Mouse (Mus musculus): ENCODE measurements around the gene Timp2. TPM values are rescaled to one million over a fixed set of nuclear protein-coding genes. Genes with fewer than 3 reads are reported as not detected.
A peak's percentile ranks its signal among the peaks of the same experiment; 100 is the strongest.

Gene Timp2
- polyA plus RNA-seq (2015; fragmentation: Nextera tagmentation; extraction: Ambion mirVana) = 69.8 and 74.1 TPM in 2 replicates

DNA sequence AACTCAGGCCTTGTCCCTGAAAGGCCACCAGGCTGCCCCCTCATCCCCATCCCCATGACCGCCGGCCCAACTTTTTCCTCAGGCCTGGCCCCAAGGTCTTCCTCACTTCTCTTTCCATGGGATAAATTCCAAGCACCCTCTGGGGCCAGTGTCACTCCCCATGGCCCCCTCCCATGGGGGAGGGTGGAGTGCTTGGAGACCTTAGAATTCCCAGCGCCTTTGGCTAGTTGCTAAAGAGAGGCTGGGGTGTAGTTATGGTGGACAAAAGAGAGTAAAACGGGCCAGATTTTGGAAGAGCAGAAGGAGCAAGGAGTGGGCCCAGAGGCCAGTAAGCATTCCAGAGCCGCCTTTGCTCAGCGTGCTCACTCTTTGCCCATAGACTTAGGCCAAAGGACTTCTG, at the start of gene Timp2:
TSS of gene Timp2 (minus strand) at position 101 of the 400 bp plus-strand sequence.
- H3K4me2 ChIP-seq (ENCODE audit: low read depth, low read length) = peak within 1 kb of the TSS; percentile 79
- 0 out of 2 replicates have a peak, but pooled peaks have one; percentile 4 for ATAC-seq (ENCODE audit: low read depth)
- 36% methylated on average over 6 of the region's 6 CpGs for WGBS

DNA sequence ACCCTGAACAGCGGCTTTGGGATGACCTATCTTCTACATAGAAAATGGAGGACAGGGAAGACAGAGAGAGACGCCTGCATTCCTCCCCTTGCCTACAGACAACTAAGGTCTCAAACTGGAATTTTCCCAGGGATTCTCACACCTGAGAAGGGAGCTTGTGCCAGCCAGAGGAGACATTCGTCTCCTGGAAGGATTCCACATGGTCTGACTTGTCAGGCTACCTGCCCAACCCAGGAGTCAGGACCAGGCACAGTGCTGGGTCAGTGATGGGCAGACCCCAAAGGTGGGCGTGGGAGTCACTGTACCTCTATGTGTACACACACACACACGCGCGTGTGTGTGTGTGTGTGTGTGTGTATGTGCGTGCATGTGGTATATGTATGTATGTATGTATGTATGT, 49.8 kb upstream of the Timp2 start:
- WGBS = 92% methylated on average over 8 of the region's 8 CpGs

More for the DNA sequence above, at the start of gene Timp2:
- no peaks in the 10 kb centered on the region for H3K9me3 ChIP-seq (ENCODE audit: control insufficient read depth, low read length)
- no peaks in the 10 kb centered on the region for H3K36me3 ChIP-seq (ENCODE audit: control insufficient read depth, insufficient read depth, low read length)
- peak within 1 kb of the TSS; percentile 85 for H3K27ac ChIP-seq (ENCODE audit: low read length)
- H3K27me3 ChIP-seq (ENCODE audit: control insufficient read depth, insufficient read depth, low read depth, low read length) = no peaks in the 10 kb centered on the region
- H3K4me3 ChIP-seq (ENCODE audit: low read length) = peak within 1 kb of the TSS; percentile 78
- H3K9ac ChIP-seq (ENCODE audit: low read length) = peak within 1 kb of the TSS; percentile 92
- H3K4me1 ChIP-seq (replicated peaks; ENCODE audit: control insufficient read depth, insufficient read depth, low read length) = peaks cover 24% of the 10 kb centered on the region

DNA sequence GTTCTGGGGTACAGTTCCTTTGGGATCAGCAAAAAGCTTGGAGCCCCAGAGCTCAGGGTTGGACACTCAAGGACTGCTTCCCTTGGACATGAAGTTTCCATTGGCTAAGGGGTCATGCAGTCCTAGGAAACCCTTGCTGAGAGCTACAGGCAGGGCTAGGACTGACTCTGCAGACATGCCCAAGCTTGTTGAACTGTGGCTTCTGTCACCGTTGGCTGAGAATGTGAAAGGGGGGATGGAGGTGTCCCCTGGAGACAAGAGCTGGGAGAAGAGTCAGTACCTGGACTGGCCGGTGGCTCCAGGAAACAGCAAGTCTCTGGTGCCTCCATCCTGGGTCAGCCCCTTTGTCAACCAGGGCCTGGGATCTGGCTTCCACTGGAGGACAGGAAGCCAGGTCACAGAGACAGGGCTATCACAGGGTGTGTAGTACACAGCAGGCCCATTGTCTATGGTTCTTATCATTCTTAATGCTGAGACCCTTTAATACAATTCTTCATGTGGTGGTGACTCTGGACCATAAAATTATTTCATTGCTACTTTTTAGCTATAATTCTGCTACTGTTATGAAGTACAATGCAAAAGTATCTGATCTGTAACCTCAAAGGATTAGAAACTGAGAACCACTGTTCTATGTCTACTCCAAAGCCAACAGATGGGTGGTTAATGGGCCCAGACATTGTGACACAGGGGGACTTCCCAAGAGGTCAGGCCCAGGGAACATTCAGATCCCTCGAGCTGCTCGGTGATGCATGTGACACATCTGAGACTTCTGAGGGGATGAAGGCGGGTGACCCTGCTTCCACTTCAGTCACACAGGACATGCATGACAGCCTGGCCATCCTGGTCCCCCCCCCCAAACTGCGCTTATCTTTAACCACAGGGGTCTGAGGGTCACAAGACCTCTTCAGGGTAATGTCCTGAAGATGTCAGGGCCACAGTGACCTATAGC, 48.7 kb upstream of the Timp2 start:
- no peak overlapping the region for H3K4me2 ChIP-seq (ENCODE audit: low read depth, low read length)
- peaks cover 12% of the 10 kb centered on the region for H3K4me1 ChIP-seq (replicated peaks; ENCODE audit: control insufficient read depth, insufficient read depth, low read length)
- WGBS = 71% methylated on average over 6 of the region's 6 CpGs
- H3K9me3 ChIP-seq (ENCODE audit: control insufficient read depth, low read length) = no peaks in the 10 kb centered on the region
- ATAC-seq (ENCODE audit: low read depth) = no peak
- no peak overlapping the region for H3K27ac ChIP-seq (ENCODE audit: low read length)
- no peaks in the 10 kb centered on the region for H3K27me3 ChIP-seq (ENCODE audit: control insufficient read depth, insufficient read depth, low read depth, low read length)
- no peak overlapping the region for H3K4me3 ChIP-seq (ENCODE audit: low read length)
- H3K9ac ChIP-seq (ENCODE audit: low read length) = no peak overlapping the region
- H3K36me3 ChIP-seq (ENCODE audit: control insufficient read depth, insufficient read depth, low read length) = peaks cover 3% of the 10 kb centered on the region; the same call in 1 of the 2 replicates

More for the DNA sequence above, 49.8 kb upstream of the Timp2 start:
- Histone ChIP-seq H3K36me3 (ENCODE audit: control insufficient read depth, insufficient read depth, low read length) (peaks cover 3% of the 10 kb centered on the region; the same call in 1 of the 2 replicates), H3K4me2 (ENCODE audit: low read depth, low read length) (no peak overlapping the region), H3K27ac (ENCODE audit: low read length) (no peak overlapping the region), H3K9ac (ENCODE audit: low read length) (no peak overlapping the region), H3K4me3 (ENCODE audit: low read length) (no peak overlapping the region), H3K4me1 (replicated peaks; ENCODE audit: control insufficient read depth, insufficient read depth, low read length) (0 out of 2 replicates have a peak, but pooled peaks cover 6% of the 10 kb centered on the region), H3K27me3 (ENCODE audit: control insufficient read depth, insufficient read depth, low read depth, low read length) (no peaks in the 10 kb centered on the region), H3K9me3 (ENCODE audit: control insufficient read depth, low read length) (no peaks in the 10 kb centered on the region)
- ATAC-seq (ENCODE audit: low read depth) = no peak

DNA sequence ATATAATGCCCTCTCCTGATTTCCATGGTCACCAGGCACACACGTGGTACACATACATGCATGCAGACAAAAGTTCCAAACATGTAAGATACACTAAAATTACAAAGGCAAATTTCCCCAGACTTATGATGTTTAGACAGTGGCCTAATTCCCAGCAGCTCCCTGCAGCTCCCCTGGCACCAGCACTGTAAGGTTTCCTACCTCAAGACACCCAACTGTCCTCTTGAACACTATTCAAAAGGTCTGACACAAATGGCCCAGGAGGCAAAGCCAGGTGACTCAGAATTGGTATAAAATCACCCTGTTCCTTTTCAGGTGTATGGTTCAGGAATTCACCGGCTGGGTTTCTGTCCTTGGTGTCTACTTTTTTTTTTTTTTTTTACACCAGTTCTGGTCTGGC, 47.6 kb upstream of the Timp2 start:
- H3K4me2 ChIP-seq (ENCODE audit: low read depth, low read length) = no peak overlapping the region
- H3K9me3 ChIP-seq (ENCODE audit: control insufficient read depth, low read length) = no peaks in the 10 kb centered on the region
- peaks cover 3% of the 10 kb centered on the region; the same call in 1 of the 2 replicates for H3K36me3 ChIP-seq (ENCODE audit: control insufficient read depth, insufficient read depth, low read length)
- no peaks in the 10 kb centered on the region for H3K27me3 ChIP-seq (ENCODE audit: control insufficient read depth, insufficient read depth, low read depth, low read length)
- no peak overlapping the region for H3K4me3 ChIP-seq (ENCODE audit: low read length)
- no peak overlapping the region for H3K9ac ChIP-seq (ENCODE audit: low read length)
- peaks cover 12% of the 10 kb centered on the region for H3K4me1 ChIP-seq (replicated peaks; ENCODE audit: control insufficient read depth, insufficient read depth, low read length)
- 85% methylated on average over 2 of the region's 2 CpGs for WGBS
- no peak for ATAC-seq (ENCODE audit: low read depth)
- H3K27ac ChIP-seq (ENCODE audit: low read length) = no peak overlapping the region

DNA sequence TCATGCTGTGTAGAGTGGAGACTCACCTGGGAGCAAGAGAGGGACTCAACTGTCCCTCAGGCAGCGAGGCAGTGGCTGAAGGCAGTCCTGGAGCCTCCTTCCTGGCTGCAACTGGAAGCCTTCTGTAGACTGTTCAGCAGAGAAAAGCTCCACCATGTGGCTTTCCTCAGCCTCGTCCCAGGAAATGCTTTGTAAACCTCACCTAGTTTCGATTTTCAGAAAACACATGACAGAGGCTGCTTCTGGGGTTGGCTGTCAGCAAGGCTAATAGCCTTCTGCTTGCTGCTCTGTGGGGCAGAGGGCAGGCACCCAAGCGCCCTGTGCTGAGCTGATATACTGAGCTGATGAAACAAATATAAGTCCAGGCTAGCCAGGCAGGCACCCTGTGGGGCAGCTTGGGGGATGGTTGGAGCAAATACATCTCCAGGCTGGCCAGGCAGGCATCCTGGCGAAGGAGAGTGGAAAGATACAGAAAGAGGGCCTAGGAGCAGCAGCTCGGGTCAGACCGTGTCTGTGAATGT, 46.3 kb upstream of the Timp2 start, which contains the start of gene Lgals3bp:
TSS of gene Lgals3bp (minus strand) at position 333 of the 521 bp plus-strand sequence.
- Histone ChIP-seq H3K9me3 (ENCODE audit: control insufficient read depth, low read length) (no peaks in the 10 kb centered on the region), H3K9ac (ENCODE audit: low read length) (peak within 1 kb of the TSS; percentile 44; the same call in 1 of the 2 replicates), H3K4me2 (ENCODE audit: low read depth, low read length) (no peak within 1 kb of the TSS), H3K27ac (ENCODE audit: low read length) (peak within 1 kb of the TSS; percentile 38; the same call in 1 of the 2 replicates), H3K4me1 (replicated peaks; ENCODE audit: control insufficient read depth, insufficient read depth, low read length) (peaks cover 12% of the 10 kb centered on the region), H3K36me3 (ENCODE audit: control insufficient read depth, insufficient read depth, low read length) (no peaks in the 10 kb centered on the region), H3K27me3 (ENCODE audit: control insufficient read depth, insufficient read depth, low read depth, low read length) (no peaks in the 10 kb centered on the region), H3K4me3 (ENCODE audit: low read length) (no peak within 1 kb of the TSS)
- peak; percentile 49 for ATAC-seq (ENCODE audit: low read depth)
- 40% methylated on average over 7 of the region's 7 CpGs for WGBS

DNA sequence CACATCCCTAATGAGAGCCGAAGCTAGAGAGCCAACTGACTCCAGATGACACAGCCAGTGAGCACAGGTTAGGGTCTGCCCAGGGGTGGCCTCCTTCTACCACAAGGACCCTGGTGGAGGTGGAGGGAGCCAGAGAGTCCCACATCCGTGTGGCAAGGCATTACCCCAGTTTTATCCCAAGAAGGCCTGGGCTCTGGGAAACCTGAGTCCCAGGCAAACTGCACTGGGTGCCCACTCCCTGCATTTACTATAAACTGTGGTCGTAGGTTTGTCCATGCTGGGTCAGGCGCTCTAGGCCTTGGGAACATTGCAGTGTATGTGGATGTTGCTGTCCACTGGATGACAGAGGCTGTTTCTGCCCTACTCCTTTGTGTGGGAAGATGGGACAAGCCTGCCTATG, 45.7 kb upstream of the Timp2 start:
- WGBS = 78% methylated on average over 4 of the region's 4 CpGs
- no peak overlapping the region for H3K4me2 ChIP-seq (ENCODE audit: low read depth, low read length)
- H3K27ac ChIP-seq (ENCODE audit: low read length) = peak overlapping the region; percentile 4; the same call in 1 of the 2 replicates
- peaks cover 12% of the 10 kb centered on the region for H3K4me1 ChIP-seq (replicated peaks; ENCODE audit: control insufficient read depth, insufficient read depth, low read length)
- H3K36me3 ChIP-seq (ENCODE audit: control insufficient read depth, insufficient read depth, low read length) = no peaks in the 10 kb centered on the region
- no peaks in the 10 kb centered on the region for H3K27me3 ChIP-seq (ENCODE audit: control insufficient read depth, insufficient read depth, low read depth, low read length)
- no peaks in the 10 kb centered on the region for H3K9me3 ChIP-seq (ENCODE audit: control insufficient read depth, low read length)
- H3K9ac ChIP-seq (ENCODE audit: low read length) = peak overlapping the region; percentile 44; the same call in 1 of the 2 replicates
- H3K4me3 ChIP-seq (ENCODE audit: low read length) = no peak overlapping the region
- ATAC-seq (ENCODE audit: low read depth) = 0 out of 2 replicates have a peak, but pooled peaks have one; percentile 10

DNA sequence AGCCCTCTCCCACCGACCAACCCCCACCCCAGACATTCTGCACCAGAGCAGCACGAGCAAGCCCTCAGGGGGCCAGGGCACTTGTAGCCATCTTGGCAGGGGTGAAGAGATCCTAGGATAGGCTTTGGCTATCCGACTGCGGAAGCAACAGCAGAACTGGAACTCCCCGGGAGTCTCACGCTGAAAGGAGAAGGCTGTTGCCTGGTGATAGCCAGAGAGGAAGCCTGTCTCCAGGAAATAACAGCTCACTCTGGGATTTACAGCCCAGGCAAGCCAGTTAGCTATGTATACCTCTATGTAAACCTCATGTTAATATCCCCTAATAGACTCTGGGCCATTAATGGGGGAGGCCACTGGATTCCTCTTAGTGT, 45.0 kb upstream of the Timp2 start:
- 12% methylated on average over 6 of the region's 6 CpGs for WGBS
- H3K4me3 ChIP-seq (ENCODE audit: low read length) = no peak overlapping the region
- H3K27ac ChIP-seq (ENCODE audit: low read length) = peak overlapping the region; percentile 4; the same call in 1 of the 2 replicates
- H3K27me3 ChIP-seq (ENCODE audit: control insufficient read depth, insufficient read depth, low read depth, low read length) = no peaks in the 10 kb centered on the region
- no peak overlapping the region for H3K4me2 ChIP-seq (ENCODE audit: low read depth, low read length)
- no peaks in the 10 kb centered on the region for H3K36me3 ChIP-seq (ENCODE audit: control insufficient read depth, insufficient read depth, low read length)
- H3K9me3 ChIP-seq (ENCODE audit: control insufficient read depth, low read length) = no peaks in the 10 kb centered on the region
- no peak overlapping the region for H3K9ac ChIP-seq (ENCODE audit: low read length)
- H3K4me1 ChIP-seq (replicated peaks; ENCODE audit: control insufficient read depth, insufficient read depth, low read length) = peaks cover 12% of the 10 kb centered on the region
- ATAC-seq (ENCODE audit: low read depth) = peak; percentile 35

DNA sequence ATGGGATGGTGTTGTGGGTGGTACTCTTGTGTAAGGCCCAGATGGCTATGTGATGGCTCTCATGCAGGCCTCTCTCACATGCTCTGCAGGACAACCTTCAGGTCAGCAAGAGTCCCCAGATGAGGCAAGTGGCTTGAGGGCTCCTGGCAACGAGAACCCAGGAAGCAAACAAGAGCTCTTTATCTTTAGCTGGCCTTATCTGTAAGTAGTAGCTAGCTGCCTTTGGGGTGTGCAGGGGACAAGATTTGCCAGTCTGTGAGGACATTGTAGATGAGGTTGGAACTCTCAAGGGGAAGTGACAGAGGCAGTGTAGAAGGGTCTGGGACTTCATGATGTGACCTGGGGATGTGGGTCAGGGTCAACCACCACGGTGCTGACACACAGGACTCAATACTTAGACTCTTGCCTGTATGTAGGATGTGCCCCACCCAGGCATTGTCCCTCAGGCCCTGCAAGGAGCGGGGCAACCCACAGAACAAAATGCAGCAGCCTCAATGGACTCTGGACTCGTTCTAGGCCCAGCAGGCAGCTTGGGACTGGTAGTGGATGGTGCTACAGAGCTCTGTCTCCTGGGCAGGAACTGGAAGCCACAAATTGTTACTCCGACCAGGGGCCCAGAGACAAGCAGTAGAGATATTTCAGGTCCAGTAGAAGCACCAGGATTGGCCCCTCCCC, 44.5 kb upstream of the Timp2 start:
- no peak overlapping the region for H3K4me2 ChIP-seq (ENCODE audit: low read depth, low read length)
- H3K9me3 ChIP-seq (ENCODE audit: control insufficient read depth, low read length) = no peaks in the 10 kb centered on the region
- no peak for ATAC-seq (ENCODE audit: low read depth)
- H3K9ac ChIP-seq (ENCODE audit: low read length) = no peak overlapping the region
- peaks cover 12% of the 10 kb centered on the region for H3K4me1 ChIP-seq (replicated peaks; ENCODE audit: control insufficient read depth, insufficient read depth, low read length)
- H3K36me3 ChIP-seq (ENCODE audit: control insufficient read depth, insufficient read depth, low read length) = no peaks in the 10 kb centered on the region
- no peaks in the 10 kb centered on the region for H3K27me3 ChIP-seq (ENCODE audit: control insufficient read depth, insufficient read depth, low read depth, low read length)
- WGBS = 42% methylated on average over 5 of the region's 5 CpGs
- H3K27ac ChIP-seq (ENCODE audit: low read length) = no peak overlapping the region
- no peak overlapping the region for H3K4me3 ChIP-seq (ENCODE audit: low read length)

Measured in lung, embryonic 16.5 days (tissue).